Mouse (Mus musculus) kidney, adult 2 months (tissue): ENCODE results near the gene Copg2.

Experiments used
- CTCF ChIP-seq: fragments of 200-500 bp; conservative IDR thresholded peaks from 2 replicates; pipeline ENCODE4 v1.5.1; 2011; ENCODE audit warnings: low read depth, mild to moderate bottlenecking, control low read depth, low read length, moderate library complexity, mixed read lengths; ENCODE audit not compliant: insufficient read depth, insufficient read length
- POLR2A ChIP-seq: fragments of 200-500 bp; IDR thresholded peaks from one replicate; pipeline ENCODE4 v1.6.1; 2011; ENCODE audit warnings: low read depth, low read length, control low read depth

- no peak for TF ChIP-seq CTCF
- TF ChIP-seq POLR2A: no peak
Observed at GRCm38 (mm10) chr6:30722385-30723164, 174.0 kb downstream of the Copg2 start.
